Mouse (Mus musculus) CH12.LX (cell line): ENCODE measurements at regions not wholly inside any gene's neighbourhood (a gene's known extent, or its start where the extent isn't known, plus 50 kb on each side); places are given as distances from the start of the nearest gene placed in this dataset.

ENCODE experiments used
- DNase-seq: peaks from one replicate; pipeline ENCODE4 v3.0.0-alpha.2; 2013; ENCODE audit errors: extremely low read depth
- H3K27ac ChIP-seq: 2 replicates; pipeline ENCODE4 v1.5.1; 2012; ENCODE audit warnings: low read depth, mild to moderate bottlenecking, control low read depth, moderate library complexity; ENCODE audit not compliant: insufficient read depth
- H3K27me3 ChIP-seq: replicated peaks from 2 replicates; pipeline ENCODE3; 2012; ENCODE audit warnings: inconsistent platforms
- H3K36me3 ChIP-seq, 2 experiments: replicated peaks in 1 of 2; 2 replicates each; pipeline versions ENCODE3 to v1.6.1; 2012; ENCODE audit warnings: inconsistent platforms in 1 of 2, low read length in 1 of 2, mild to moderate bottlenecking in 1 of 2, mixed read lengths in 1 of 2, moderate library complexity in 1 of 2; ENCODE audit not compliant: control insufficient read depth in 1 of 2, insufficient read depth in 1 of 2
- H3K4me1 ChIP-seq, 2 experiments: 2 replicates each; pipeline ENCODE4 v1.6.1; 2012; ENCODE audit warnings: inconsistent platforms in 1 of 2, moderate library complexity in 1 of 2; ENCODE audit not compliant: insufficient read depth in 2 of 2, control insufficient read depth in 1 of 2
- H3K4me2 ChIP-seq: 2 replicates; pipeline ENCODE4 v1.6.1; 2012; ENCODE audit warnings: low read depth, mild to moderate bottlenecking, control low read depth; ENCODE audit not compliant: poor library complexity, insufficient read depth, severe bottlenecking
- H3K4me3 ChIP-seq, 3 experiments: fragments of 150-350 bp in 1 of 3; sonication (generic) in 1 of 3; replicated peaks in 1 of 3; 2 replicates each; pipeline versions ENCODE3 to v1.5.1; 2011 to 2012; ENCODE audit warnings: low read depth in 2 of 3, low read length in 2 of 3, mild to moderate bottlenecking in 2 of 3, moderate library complexity in 2 of 3, control low read depth in 1 of 3, improper control_type of control experiment in 1 of 3, inconsistent platforms in 1 of 3, mixed read lengths in 1 of 3; ENCODE audit not compliant: poor library complexity in 1 of 3
- H3K79me2 ChIP-seq: replicated peaks from 2 replicates; pipeline ENCODE4 v1.6.1; 2012; ENCODE audit warnings: mild to moderate bottlenecking, moderate library complexity; ENCODE audit not compliant: control insufficient read depth, poor library complexity, insufficient read depth, severe bottlenecking; ENCODE audit errors: extremely low read depth
- H3K9ac ChIP-seq: 2 replicates; pipeline ENCODE4 v1.6.1; 2012; ENCODE audit warnings: low read depth, mild to moderate bottlenecking, control low read depth, moderate library complexity; ENCODE audit not compliant: insufficient read depth
- H3K9me3 ChIP-seq: replicated peaks from 2 replicates; pipeline ENCODE3; 2012; ENCODE audit warnings: low read length, inconsistent platforms, mixed read lengths
- CHD1 ChIP-seq: IDR thresholded peaks from 2 replicates; pipeline ENCODE4 v1.6.1; 2012; ENCODE audit warnings: low read depth, low read length, improper control_type of control experiment, inconsistent platforms
- CTCF ChIP-seq, 2 experiments: IDR thresholded peaks in 1 of 2; conservative IDR thresholded peaks in 1 of 2; 2 replicates each; pipeline ENCODE4 v1.5.1; 2011 to 2012; ENCODE audit warnings: low read depth in 2 of 2, low read length in 2 of 2, improper control_type of control experiment in 1 of 2, inconsistent platforms in 1 of 2, mild to moderate bottlenecking in 1 of 2, moderate library complexity in 1 of 2
- E2F4 ChIP-seq: IDR thresholded peaks from 2 replicates; pipeline ENCODE4 v1.6.1; 2011; ENCODE audit warnings: low read depth, low read length, improper control_type of control experiment; ENCODE audit not compliant: insufficient replicate concordance
- ELF1 ChIP-seq: IDR thresholded peaks from 2 replicates; pipeline ENCODE4 v1.6.1; 2014; ENCODE audit warnings: low read depth, mild to moderate bottlenecking, inconsistent platforms, low read length, improper control_type of control experiment
- EP300 ChIP-seq: IDR thresholded peaks from 2 replicates; pipeline ENCODE4 v1.6.1; 2011; ENCODE audit warnings: low read length, improper control_type of control experiment
- GABPA ChIP-seq: IDR thresholded peaks from 2 replicates; pipeline ENCODE4 v1.6.1; 2012; ENCODE audit warnings: low read depth, low read length, improper control_type of control experiment, inconsistent platforms; ENCODE audit not compliant: insufficient replicate concordance
- JUN ChIP-seq: IDR thresholded peaks from 2 replicates; pipeline ENCODE4 v1.6.1; 2011; ENCODE audit warnings: low read depth, mild to moderate bottlenecking, low read length, improper control_type of control experiment, moderate library complexity; ENCODE audit not compliant: insufficient read depth
- JUND ChIP-seq: conservative IDR thresholded peaks from 2 replicates; pipeline ENCODE4 v1.6.1; 2011; ENCODE audit warnings: low read depth, low read length, improper control_type of control experiment
- MAFK ChIP-seq: IDR thresholded peaks from 2 replicates; pipeline ENCODE4 v1.6.1; 2011; ENCODE audit warnings: low read length, improper control_type of control experiment; ENCODE audit not compliant: insufficient replicate concordance
- MAZ ChIP-seq: IDR thresholded peaks from 2 replicates; pipeline ENCODE4 v1.6.1; 2012; ENCODE audit warnings: low read depth, mild to moderate bottlenecking, inconsistent platforms, low read length, improper control_type of control experiment, moderate library complexity
- MEF2A ChIP-seq: IDR thresholded peaks from 2 replicates; pipeline ENCODE4 v1.6.1; 2014; ENCODE audit warnings: low read depth, mild to moderate bottlenecking, inconsistent platforms, low read length, improper control_type of control experiment, borderline replicate concordance
- MXI1 ChIP-seq: IDR thresholded peaks from 2 replicates; pipeline ENCODE4 v1.6.1; 2011; ENCODE audit warnings: mild to moderate bottlenecking, low read depth, low read length, improper control_type of control experiment
- PAX5 ChIP-seq: IDR thresholded peaks from 2 replicates; pipeline ENCODE4 v1.6.1; 2012; ENCODE audit warnings: low read length, inconsistent platforms, mixed read lengths
- POLR2A ChIP-seq: IDR thresholded peaks from 2 replicates; pipeline ENCODE4 v1.6.1; 2011; ENCODE audit warnings: low read depth, mild to moderate bottlenecking, improper control_type of control experiment, low read length
- RAD21 ChIP-seq: IDR thresholded peaks from 2 replicates; pipeline ENCODE4 v1.6.1; 2011; ENCODE audit warnings: low read depth, mild to moderate bottlenecking, low read length, improper control_type of control experiment, moderate library complexity
- SIN3A ChIP-seq: IDR thresholded peaks from 2 replicates; pipeline ENCODE4 v1.6.1; 2012; ENCODE audit warnings: low read length, improper control_type of control experiment, inconsistent platforms
- SMC3 ChIP-seq: IDR thresholded peaks from 2 replicates; pipeline ENCODE4 v1.6.1; 2011; ENCODE audit warnings: low read depth, low read length, improper control_type of control experiment
- TCF12 ChIP-seq: IDR thresholded peaks from 2 replicates; pipeline ENCODE4 v1.6.1; 2014; ENCODE audit warnings: low read depth, mild to moderate bottlenecking, inconsistent platforms, low read length, improper control_type of control experiment
- ZC3H11A ChIP-seq: IDR thresholded peaks from 2 replicates; pipeline ENCODE4 v1.6.1; 2012; ENCODE audit warnings: low read depth, mild to moderate bottlenecking, inconsistent platforms, low read length, improper control_type of control experiment
- ZMIZ1 ChIP-seq: IDR thresholded peaks from 2 replicates; pipeline ENCODE4 v1.6.1; 2012; ENCODE audit warnings: low read depth, mild to moderate bottlenecking, inconsistent platforms, low read length, improper control_type of control experiment
- ZNF384 ChIP-seq: IDR thresholded peaks from 2 replicates; pipeline ENCODE4 v1.6.1; 2012; ENCODE audit warnings: low read depth, low read length, improper control_type of control experiment, inconsistent platforms
- dilution Hi-C: fragments of 300-500 bp; cut with MboI; formaldehyde crosslinking; loops from 2 replicates; pipeline ENCODE4 v1.14.3; 2020; ENCODE audit warnings: low sequenced_read_pairs; ENCODE audit not compliant: extremely low pct_unique_long_range_greater_than_20kb, extremely low pct_ligation_motif_present
- in situ Hi-C: fragments of 300-500 bp; cut with MboI; formaldehyde crosslinking; loops from 3 replicates; pipeline ENCODE4 v1.14.3; 2019; ENCODE audit warnings: low sequenced_read_pairs, low pct_ligation_motif_present, low pct_unique_long_range_greater_than_20kb, mixed read lengths

- no peaks in the 10 kb centered on the region for H3K36me3 ChIP-seq
- no peak for DNase-seq
- no peaks in the 10 kb centered on the region for H3K27me3 ChIP-seq
- no peaks in the 10 kb centered on the region for H3K79me2 ChIP-seq
- in situ Hi-C loops (no loop called here), dilution Hi-C loops (no loop called here)
- H3K4me3 ChIP-seq, result no peak overlapping the region
- no peak overlapping the region for H3K27ac ChIP-seq
- H3K4me2 ChIP-seq, result no peak overlapping the region
- H3K9me3 ChIP-seq, result no peaks in the 10 kb centered on the region
- no peak for TF ChIP-seq EP300
- TF ChIP-seq GABPA, result no peak
- TF ChIP-seq ELF1, result no peak
- TF ChIP-seq, all 38 proteins: peak for 0
- Histone ChIP-seq H3K4me1 (0 out of 4 replicates have a peak, but pooled peaks cover 0 to 3% of the 10 kb centered on the region in 2 experiments), H3K9ac (no peak overlapping the region)
These were observed 276.2 kb upstream of the Runx1 start for GRCm38 (mm10) chr16:93102174-93102573.

GRCm38 (mm10) chr16:93098057-93098456, 272.1 kb upstream of the Runx1 start:
- no peaks in the 10 kb centered on the region for H3K27me3 ChIP-seq

DNA sequence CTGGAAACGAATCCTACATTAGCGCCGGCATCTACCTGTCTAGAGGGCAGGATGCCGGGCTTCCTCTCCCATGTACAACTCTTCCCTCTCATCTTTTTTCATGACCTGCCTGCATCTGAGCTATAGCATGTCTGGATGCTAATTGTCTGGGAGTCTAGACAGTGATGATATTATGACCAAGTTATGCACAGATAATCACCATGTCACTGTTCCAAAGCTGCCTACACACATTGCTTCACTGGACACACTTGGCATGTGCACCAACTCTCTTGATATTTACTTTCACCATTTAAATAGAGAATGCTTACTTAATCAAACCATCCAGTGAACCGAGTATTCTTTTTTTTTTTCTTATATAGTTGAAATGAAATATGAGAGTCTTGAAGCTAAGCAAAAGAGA, 270.2 kb upstream of the Runx1 start:
- Histone ChIP-seq H3K36me3 (no peaks in the 10 kb centered on the region), H3K4me3 (no peak overlapping the region), H3K27ac (no peak overlapping the region), H3K9ac (no peak overlapping the region), H3K27me3 (no peaks in the 10 kb centered on the region), H3K9me3 (no peaks in the 10 kb centered on the region), H3K4me1 (no peaks in the 10 kb centered on the region), H3K79me2 (no peaks in the 10 kb centered on the region), H3K4me2 (no peak overlapping the region)
- dilution Hi-C loops, result no loop called here
- in situ Hi-C loops, result no loop called here
- DNase-seq, result no peak
- no peak for TF ChIP-seq ZC3H11A

More at GRCm38 (mm10) chr16:93098057-93098456, 272.1 kb upstream of the Runx1 start:
- Histone ChIP-seq H3K4me1 (0 out of 4 replicates have a peak, but pooled peaks cover 0 to 2% of the 10 kb centered on the region in 2 experiments), H3K4me2 (no peak overlapping the region), H3K79me2 (no peaks in the 10 kb centered on the region), H3K9ac (no peak overlapping the region), H3K36me3 (no peaks in the 10 kb centered on the region), H3K4me3 (no peak overlapping the region), H3K27ac (no peak overlapping the region), H3K9me3 (no peaks in the 10 kb centered on the region)
- DNase-seq, result no peak
- in situ Hi-C loops (no loop called here), dilution Hi-C loops (no loop called here)
- TF ChIP-seq PAX5, result no peak
- TF ChIP-seq JUN, result 0 out of 2 replicates have a peak, but pooled peaks have one; percentile 3

DNA sequence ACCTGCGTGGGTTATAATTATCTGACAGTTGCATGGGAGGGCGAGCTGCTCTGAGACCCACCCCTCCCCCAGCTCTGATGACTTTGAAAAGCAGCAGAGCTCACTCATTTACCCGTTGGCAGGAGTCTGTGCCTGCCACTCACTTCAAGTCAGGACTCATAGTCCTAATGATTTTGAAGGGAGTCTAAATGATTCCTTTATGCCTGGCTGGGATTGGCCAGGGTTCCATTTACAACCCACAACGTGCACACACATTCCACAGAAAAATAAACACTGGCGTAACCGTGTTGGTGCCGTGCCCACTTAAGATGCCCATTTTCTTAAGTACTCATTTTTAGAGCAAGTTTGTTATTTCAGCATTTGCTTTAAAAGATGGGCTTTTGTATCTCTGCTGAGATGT, 266.8 kb upstream of the Runx1 start:
- Histone ChIP-seq H3K4me3 (no peak overlapping the region), H3K27me3 (no peaks in the 10 kb centered on the region), H3K27ac (no peak overlapping the region), H3K4me1 (0 out of 4 replicates have a peak, but pooled peaks cover 0 to 2% of the 10 kb centered on the region in 2 experiments), H3K79me2 (no peaks in the 10 kb centered on the region), H3K36me3 (no peaks in the 10 kb centered on the region), H3K9me3 (no peaks in the 10 kb centered on the region), H3K4me2 (no peak overlapping the region), H3K9ac (no peak overlapping the region)
- dilution Hi-C loops (no loop called here), in situ Hi-C loops (no loop called here)
- DNase-seq, result no peak
- TF ChIP-seq CTCF (conservative IDR thresholded peaks at IDR 0.05 in 1 of 2, IDR thresholded peaks at IDR 0.05 in 1 of 2; ENCODE audit: low read depth in 2 of 2, low read length in 2 of 2), result no peak
- TF ChIP-seq RAD21, result no peak
- no peak for TF ChIP-seq SIN3A
- no peak for TF ChIP-seq POLR2A
- no peak for TF ChIP-seq MAZ
- no peak for TF ChIP-seq ZMIZ1
- TF ChIP-seq MXI1, result no peak
- no peak for TF ChIP-seq ZNF384
- TF ChIP-seq MEF2A, result no peak
- no peak for TF ChIP-seq SMC3
- no peak for TF ChIP-seq E2F4
- no peak for TF ChIP-seq TCF12
- no peak for TF ChIP-seq JUND
- no peak for TF ChIP-seq CHD1
- no peak for TF ChIP-seq MAFK
- no peak for TF ChIP-seq JUN
